Mouse (Mus musculus): ENCODE data around the gene S100a3. TPM values are rescaled to one million over a fixed set of nuclear protein-coding genes. Genes with fewer than 3 reads are reported as not detected.

The S100a3 gene
- polyA plus RNA-seq, 1 experiment from 2014 or later: not detected

GRCm38 (mm10) chr3:90617586-90617985 lies 57.2 kb downstream of the S100a3 start:
- 20% methylated on average over 1 of the region's 1 CpGs for WGBS (ENCODE audit: insufficient replicate concordance)
- H3K27ac ChIP-seq (ENCODE audit: low read depth): no peak overlapping the region
- H3K4me2 ChIP-seq (ENCODE audit: low read depth, low read length): no peak overlapping the region
- no peaks in the 10 kb centered on the region for H3K27me3 ChIP-seq (ENCODE audit: insufficient read depth, low read length)
- H3K9me3 ChIP-seq (ENCODE audit: low read length): no peaks in the 10 kb centered on the region
- DNase-seq (no peak), ATAC-seq (no peak)
- no peak overlapping the region for H3K4me3 ChIP-seq (ENCODE audit: low read depth, low read length)
- H3K9ac ChIP-seq (replicated peaks): no peak overlapping the region
- H3K4me1 ChIP-seq (ENCODE audit: insufficient read depth): peaks cover 4% of the 10 kb centered on the region; the same call in 1 of the 2 replicates
- TF ChIP-seq CTCF (IDR thresholded peaks at IDR 0.05; ENCODE audit: low read depth) (peak; percentile 52), EP300 (IDR thresholded peaks at IDR 0.05; ENCODE audit: low read depth) (no peak)
- H3K36me3 ChIP-seq (replicated peaks; ENCODE audit: insufficient read depth, low read length): no peaks in the 10 kb centered on the region

- no peak overlapping the region for H3K4me2 ChIP-seq (ENCODE audit: low read depth, low read length)
- no peak overlapping the region for H3K9ac ChIP-seq (replicated peaks)
- H3K27me3 ChIP-seq (ENCODE audit: insufficient read depth, low read length): no peaks in the 10 kb centered on the region
- WGBS (ENCODE audit: insufficient replicate concordance): 39% methylated on average over 7 of the region's 7 CpGs
- no peak overlapping the region for H3K27ac ChIP-seq (ENCODE audit: low read depth)
- no peak for ATAC-seq
- H3K4me1 ChIP-seq (ENCODE audit: insufficient read depth): no peaks in the 10 kb centered on the region
- no peak overlapping the region for H3K4me3 ChIP-seq (ENCODE audit: low read depth, low read length)
- no peak for DNase-seq
- H3K36me3 ChIP-seq (replicated peaks; ENCODE audit: insufficient read depth, low read length): no peaks in the 10 kb centered on the region
- H3K9me3 ChIP-seq (ENCODE audit: low read length): no peaks in the 10 kb centered on the region
- TF ChIP-seq CTCF (IDR thresholded peaks at IDR 0.05; ENCODE audit: low read depth): no peak
- no peak for TF ChIP-seq EP300 (IDR thresholded peaks at IDR 0.05; ENCODE audit: low read depth)
These were observed 61.2 kb downstream of the S100a3 start for GRCm38 (mm10) chr3:90621552-90621951.

GRCm38 (mm10) chr3:90623435-90624071 lies 63.2 kb downstream of the S100a3 start:
- TF ChIP-seq EP300 (IDR thresholded peaks at IDR 0.05; ENCODE audit: low read depth) (no peak), CTCF (IDR thresholded peaks at IDR 0.05; ENCODE audit: low read depth) (no peak)
- Histone ChIP-seq H3K9me3 (ENCODE audit: low read length) (no peaks in the 10 kb centered on the region), H3K4me3 (ENCODE audit: low read depth, low read length) (no peak overlapping the region), H3K4me2 (ENCODE audit: low read depth, low read length) (no peak overlapping the region), H3K27me3 (ENCODE audit: insufficient read depth, low read length) (no peaks in the 10 kb centered on the region), H3K4me1 (ENCODE audit: insufficient read depth) (no peaks in the 10 kb centered on the region), H3K36me3 (replicated peaks; ENCODE audit: insufficient read depth, low read length) (no peaks in the 10 kb centered on the region), H3K9ac (replicated peaks) (no peak overlapping the region), H3K27ac (ENCODE audit: low read depth) (no peak overlapping the region)
- 57% methylated on average over 2 of the region's 2 CpGs for WGBS (ENCODE audit: insufficient replicate concordance)
- DNase-seq: no peak
- ATAC-seq: no peak

GRCm38 (mm10) chr3:90625496-90625895 lies 65.1 kb downstream of the S100a3 start:
- ATAC-seq: no peak
- H3K27me3 ChIP-seq (ENCODE audit: insufficient read depth, low read length): no peaks in the 10 kb centered on the region
- H3K9ac ChIP-seq (replicated peaks): no peak overlapping the region
- TF ChIP-seq EP300 (IDR thresholded peaks at IDR 0.05; ENCODE audit: low read depth) (no peak), CTCF (IDR thresholded peaks at IDR 0.05; ENCODE audit: low read depth) (no peak)
- H3K4me2 ChIP-seq (ENCODE audit: low read depth, low read length): no peak overlapping the region
- WGBS (ENCODE audit: insufficient replicate concordance): 76% methylated on average over 5 of the region's 5 CpGs
- H3K4me1 ChIP-seq (ENCODE audit: insufficient read depth): no peaks in the 10 kb centered on the region
- H3K36me3 ChIP-seq (replicated peaks; ENCODE audit: insufficient read depth, low read length): no peaks in the 10 kb centered on the region
- H3K9me3 ChIP-seq (ENCODE audit: low read length): no peaks in the 10 kb centered on the region
- no peak for DNase-seq
- H3K27ac ChIP-seq (ENCODE audit: low read depth): no peak overlapping the region
- H3K4me3 ChIP-seq (ENCODE audit: low read depth, low read length): no peak overlapping the region

GRCm38 (mm10) chr3:90626266-90627021 lies 66.1 kb downstream of the S100a3 start:
- no peak overlapping the region for H3K4me2 ChIP-seq (ENCODE audit: low read depth, low read length)
- H3K9ac ChIP-seq (replicated peaks): no peak overlapping the region
- H3K27ac ChIP-seq (ENCODE audit: low read depth): no peak overlapping the region
- DNase-seq: no peak
- H3K36me3 ChIP-seq (replicated peaks; ENCODE audit: insufficient read depth, low read length): no peaks in the 10 kb centered on the region
- no peak overlapping the region for H3K4me3 ChIP-seq (ENCODE audit: low read depth, low read length)
- TF ChIP-seq CTCF (IDR thresholded peaks at IDR 0.05; ENCODE audit: low read depth): no peak
- no peak for TF ChIP-seq EP300 (IDR thresholded peaks at IDR 0.05; ENCODE audit: low read depth)
- no peaks in the 10 kb centered on the region for H3K9me3 ChIP-seq (ENCODE audit: low read length)
- 60% methylated on average over 9 of the region's 9 CpGs for WGBS (ENCODE audit: insufficient replicate concordance)
- no peaks in the 10 kb centered on the region for H3K27me3 ChIP-seq (ENCODE audit: insufficient read depth, low read length)
- no peak for ATAC-seq
- no peaks in the 10 kb centered on the region for H3K4me1 ChIP-seq (ENCODE audit: insufficient read depth)

GRCm38 (mm10) chr3:90627366-90627765 lies 67.0 kb downstream of the S100a3 start:
- DNase-seq (no peak), ATAC-seq (no peak)
- Histone ChIP-seq H3K27me3 (ENCODE audit: insufficient read depth, low read length) (no peaks in the 10 kb centered on the region), H3K4me1 (ENCODE audit: insufficient read depth) (no peaks in the 10 kb centered on the region), H3K4me3 (ENCODE audit: low read depth, low read length) (no peak overlapping the region), H3K4me2 (ENCODE audit: low read depth, low read length) (no peak overlapping the region), H3K9ac (replicated peaks) (no peak overlapping the region), H3K27ac (ENCODE audit: low read depth) (no peak overlapping the region), H3K9me3 (ENCODE audit: low read length) (no peaks in the 10 kb centered on the region), H3K36me3 (replicated peaks; ENCODE audit: insufficient read depth, low read length) (no peaks in the 10 kb centered on the region)
- TF ChIP-seq CTCF (IDR thresholded peaks at IDR 0.05; ENCODE audit: low read depth): no peak
- TF ChIP-seq EP300 (IDR thresholded peaks at IDR 0.05; ENCODE audit: low read depth): no peak
- 57% methylated on average over 5 of the region's 5 CpGs for WGBS (ENCODE audit: insufficient replicate concordance)

Measured in liver, postnatal 0 days (tissue).